Mouse (Mus musculus) cortical plate, adult 2 months (tissue): ENCODE measurements around the gene Ric8b. TPM values are rescaled to one million over a fixed set of nuclear protein-coding genes. Genes with fewer than 3 reads are reported as not detected.

Experiments
- H3K27ac ChIP-seq: fragments of 200-500 bp; 2 replicates; pipeline ENCODE4 v1.5.1; 2012; ENCODE audit warnings: low read length, control low read depth, inconsistent platforms; ENCODE audit not compliant: insufficient read depth
- H3K4me1 ChIP-seq: fragments of 200-500 bp; 2 replicates; pipeline ENCODE4 v1.6.1; 2011; ENCODE audit warnings: low read length; ENCODE audit not compliant: control insufficient read depth, insufficient read depth
- H3K4me3 ChIP-seq: fragments of 200-500 bp; 2 replicates; pipeline ENCODE4 v1.5.1; 2011; ENCODE audit warnings: mild to moderate bottlenecking, low read length, control low read depth; ENCODE audit not compliant: insufficient read depth
- CTCF ChIP-seq: fragments of 200-500 bp; IDR thresholded peaks from 2 replicates; pipeline ENCODE4 v1.5.1; 2011; ENCODE audit warnings: mild to moderate bottlenecking, control low read depth, low read length; ENCODE audit not compliant: insufficient read depth; ENCODE audit errors: extremely low read depth
- POLR2A ChIP-seq: fragments of 200-500 bp; IDR thresholded peaks from 2 replicates; pipeline ENCODE4 v1.6.1; 2011; ENCODE audit warnings: mild to moderate bottlenecking, low read length, control low read depth; ENCODE audit not compliant: insufficient read depth; ENCODE audit errors: extremely low read depth
- polyA plus RNA-seq: library from polyadenylated mRNA; depleted of rRNA; stranded (reverse); fragments of >200 nt; gene quantifications from 2 replicates; pipeline ENCODE4 v1.2.3, GENCODE M21; 2012

Gene Ric8b
- polyA plus RNA-seq, 1 experiment = 39.7 TPM

GRCm38 (mm10) chr10:84935553-84936209 is 18.3 kb downstream of the Ric8b start:
- Histone ChIP-seq H3K4me1 (peaks cover 8% of the 10 kb centered on the region; the same call in 1 of the 2 replicates), H3K27ac (no peak overlapping the region)
- TF ChIP-seq CTCF = no peak
- no peak for TF ChIP-seq POLR2A

DNA sequence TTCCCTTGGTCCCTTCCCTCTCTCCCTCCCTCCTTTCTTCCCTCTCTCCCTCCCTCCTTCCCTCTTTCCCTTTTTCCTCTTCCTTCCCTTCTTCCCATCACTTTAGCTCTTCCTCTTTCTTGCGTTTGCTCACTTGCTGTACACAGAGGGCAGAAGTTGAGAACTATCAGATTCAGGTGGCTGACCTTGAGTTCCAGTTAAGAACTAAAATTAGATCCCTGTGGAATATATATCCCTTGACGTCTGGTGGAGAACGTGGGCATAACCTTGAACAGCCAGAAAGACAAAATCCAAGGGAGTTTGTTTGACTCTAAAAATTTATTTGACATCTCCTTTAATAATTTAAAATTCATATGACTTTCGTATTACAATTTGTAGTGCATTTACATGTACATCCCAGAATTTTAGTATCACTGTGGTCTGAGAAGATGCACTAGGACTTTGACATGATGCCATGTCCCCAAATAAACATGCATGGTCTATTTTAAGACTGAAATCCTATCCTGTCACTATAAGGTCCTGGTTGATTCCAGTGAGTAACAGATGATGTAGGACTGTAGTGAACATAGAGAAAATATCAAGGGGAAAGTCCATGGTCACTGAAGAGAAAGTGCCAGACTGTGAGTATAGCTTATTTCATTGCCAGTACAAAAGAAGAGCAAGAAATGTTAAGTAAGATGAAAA is 19.6 kb downstream of the Ric8b start:
- TF ChIP-seq CTCF (no peak), POLR2A (no peak)
- H3K4me3 ChIP-seq = no peak overlapping the region

More at GRCm38 (mm10) chr10:84935553-84936209, 18.3 kb downstream of the Ric8b start:
- no peak overlapping the region for H3K4me3 ChIP-seq

DNA sequence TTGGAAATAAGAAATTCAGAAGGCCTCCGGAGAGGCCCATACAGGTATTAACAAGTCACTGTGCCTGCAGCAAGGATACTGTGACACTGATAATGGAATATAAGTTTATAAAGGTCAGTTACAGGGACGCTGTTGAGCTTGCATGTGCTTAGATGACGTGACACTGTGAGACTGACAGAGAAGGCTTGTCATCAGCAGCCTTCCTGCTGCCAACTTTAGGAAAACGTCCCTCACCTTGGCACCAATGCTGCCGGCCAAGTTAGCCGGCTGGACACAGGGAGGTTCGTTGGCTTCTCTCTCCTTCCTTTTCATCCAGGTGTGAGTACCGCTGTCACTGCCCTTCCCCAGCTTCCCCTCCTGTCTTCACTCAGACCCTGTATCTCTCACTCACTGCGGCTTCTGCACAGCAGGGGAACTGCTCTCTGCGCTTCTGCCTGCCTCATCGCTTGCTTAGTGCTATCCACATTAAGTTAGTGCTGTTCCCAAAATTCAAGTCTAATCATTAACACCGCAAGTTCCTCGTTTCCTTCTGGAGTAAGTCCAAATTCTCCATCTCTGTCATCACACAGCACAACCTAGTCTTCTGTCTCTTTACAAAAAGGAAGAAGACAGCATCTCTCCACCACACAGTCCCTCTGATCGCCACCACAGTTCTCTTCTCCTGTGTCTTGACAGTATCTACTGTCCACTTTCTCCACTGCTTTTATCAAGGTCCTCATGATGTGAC is 20.8 kb downstream of the Ric8b start:
- no peak for TF ChIP-seq CTCF
- no peak for TF ChIP-seq POLR2A

More for the DNA sequence above, 19.6 kb downstream of the Ric8b start:
- H3K27ac ChIP-seq = no peak overlapping the region
- peaks cover 6% of the 10 kb centered on the region; the same call in 1 of the 2 replicates for H3K4me1 ChIP-seq

DNA sequence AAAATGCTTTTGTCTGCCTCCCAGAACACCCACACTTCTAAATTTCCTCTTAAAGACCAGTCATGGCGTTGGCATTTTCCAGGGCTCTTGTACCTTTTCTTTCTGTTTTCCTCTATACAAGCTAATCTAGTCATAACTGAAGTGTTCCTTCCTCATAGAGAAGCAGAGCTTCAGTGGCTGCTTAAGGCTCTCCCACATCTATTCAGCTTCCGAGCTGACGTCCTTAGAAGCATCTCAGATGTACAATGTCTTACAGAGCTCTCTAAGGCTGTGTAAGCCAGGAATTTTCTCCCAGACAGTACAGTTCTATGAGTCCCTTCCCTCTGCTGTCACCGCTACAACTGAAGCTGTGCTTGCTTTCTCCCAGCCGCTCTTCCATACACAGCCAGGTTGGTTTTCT is 21.5 kb downstream of the Ric8b start:
- TF ChIP-seq POLR2A (no peak), CTCF (no peak)
- no peak overlapping the region for H3K27ac ChIP-seq
- peaks cover 6% of the 10 kb centered on the region; the same call in 1 of the 2 replicates for H3K4me1 ChIP-seq
- no peak overlapping the region for H3K4me3 ChIP-seq

More for the DNA sequence above, 20.8 kb downstream of the Ric8b start:
- H3K27ac ChIP-seq = no peak overlapping the region
- H3K4me1 ChIP-seq = peaks cover 6% of the 10 kb centered on the region; the same call in 1 of the 2 replicates
- H3K4me3 ChIP-seq = no peak overlapping the region

- TF ChIP-seq CTCF = no peak
- TF ChIP-seq POLR2A = no peak
Observed at GRCm38 (mm10) chr10:84940356-84940755, 22.9 kb downstream of the Ric8b start.

DNA sequence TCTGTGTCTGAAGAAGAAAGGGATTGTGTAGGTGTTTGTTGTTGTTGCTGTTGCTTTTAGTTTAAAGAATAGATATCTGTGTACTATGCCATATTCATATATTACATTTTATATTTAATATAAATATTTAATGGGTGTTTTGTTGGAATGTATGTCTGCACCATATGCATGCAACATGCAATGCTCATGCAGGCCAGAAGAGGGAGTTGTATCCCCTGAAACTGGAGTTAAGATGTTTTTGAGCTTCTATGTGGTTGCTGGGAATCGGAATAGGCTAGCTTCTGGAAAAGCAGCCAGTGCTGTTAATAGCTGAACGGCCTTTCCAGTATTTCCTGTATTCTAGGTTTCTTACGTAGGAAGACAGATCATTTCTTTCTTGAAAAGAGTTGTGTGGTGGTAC is 28.3 kb downstream of the Ric8b start:
- TF ChIP-seq CTCF = no peak
- TF ChIP-seq POLR2A = no peak
- H3K27ac ChIP-seq = no peak overlapping the region
- peaks cover 8% of the 10 kb centered on the region; the same call in 1 of the 2 replicates for H3K4me1 ChIP-seq
- H3K4me3 ChIP-seq = no peak overlapping the region

More at GRCm38 (mm10) chr10:84940356-84940755, 22.9 kb downstream of the Ric8b start:
- Histone ChIP-seq H3K4me1 (peaks cover 6% of the 10 kb centered on the region; the same call in 1 of the 2 replicates), H3K27ac (no peak overlapping the region), H3K4me3 (no peak overlapping the region)

GRCm38 (mm10) chr10:84948970-84949683 is 31.7 kb downstream of the Ric8b start:
- no peak for TF ChIP-seq CTCF
- TF ChIP-seq POLR2A = no peak
- Histone ChIP-seq H3K4me1 (peaks cover 8% of the 10 kb centered on the region; the same call in 1 of the 2 replicates), H3K4me3 (no peak overlapping the region), H3K27ac (no peak overlapping the region)

DNA sequence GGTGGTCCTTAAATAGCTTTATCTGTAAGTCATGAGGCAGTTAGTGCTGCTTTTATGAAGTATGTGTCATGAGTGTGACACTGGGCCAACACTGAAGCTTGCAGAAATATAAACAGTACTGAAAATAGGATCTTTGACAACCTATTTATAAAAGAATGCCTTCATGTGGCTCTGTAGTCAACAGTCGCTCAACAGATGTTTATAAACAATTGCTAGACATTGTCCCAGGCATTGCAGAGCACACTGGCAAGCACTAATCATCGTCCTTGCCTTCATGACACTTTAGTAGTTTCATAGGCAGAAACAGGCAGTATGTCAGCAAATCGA is 32.2 kb downstream of the Ric8b start:
- Histone ChIP-seq H3K27ac (no peak overlapping the region), H3K4me3 (no peak overlapping the region), H3K4me1 (peaks cover 8% of the 10 kb centered on the region; the same call in 1 of the 2 replicates)
- TF ChIP-seq CTCF (no peak), POLR2A (no peak)

GRCm38 (mm10) chr10:84950384-84950783 is 33.0 kb downstream of the Ric8b start:
- TF ChIP-seq CTCF (no peak), POLR2A (no peak)
- no peak overlapping the region for H3K4me3 ChIP-seq
- no peak overlapping the region for H3K27ac ChIP-seq
- peaks cover 8% of the 10 kb centered on the region; the same call in 1 of the 2 replicates for H3K4me1 ChIP-seq
